Mouse (Mus musculus) lung, adult 18-20 months (tissue): ENCODE measurements around the gene Jag2.
A peak's percentile ranks its signal among the peaks of the same experiment; 100 is the strongest.

Experiments used
- DNase-seq, 2 experiments: peaks; one replicate each; pipeline ENCODE4 v3.0.0; 2022; ENCODE audit warnings: mixed read lengths in 2 of 2

Jag2 gene

GRCm38 (mm10) chr12:112941156-112941775 lies 11.7 kb upstream of the Jag2 start:
- peak in 1 of 2 experiments; percentile 31 for DNase-seq

DNA sequence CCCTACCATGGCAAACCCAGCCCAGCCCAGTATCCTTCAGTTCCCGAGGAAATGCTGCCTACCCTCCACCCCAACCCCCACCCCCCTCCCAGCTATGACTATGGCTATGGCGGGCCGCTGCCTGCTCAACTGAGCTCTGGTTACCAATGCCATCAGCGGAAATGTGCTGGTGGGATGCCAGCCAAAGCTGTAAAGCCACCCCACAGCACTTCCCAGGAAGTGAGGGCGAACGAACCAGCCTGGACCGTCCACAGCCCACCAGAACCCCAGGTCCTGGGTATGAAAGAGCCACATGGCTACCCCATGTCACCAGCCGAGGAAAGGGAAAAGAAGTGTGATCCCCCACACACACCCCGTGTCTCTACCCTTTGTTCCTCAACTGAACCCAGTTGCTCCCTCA lies 11.1 kb upstream of the Jag2 start:
- no peak for DNase-seq

GRCm38 (mm10) chr12:112940238-112940637 lies 10.7 kb upstream of the Jag2 start:
- DNase-seq = peak; percentile 37 to 59

- no peak for DNase-seq
Observed at GRCm38 (mm10) chr12:112938873-112939565, 9.4 kb upstream of the Jag2 start.

DNA sequence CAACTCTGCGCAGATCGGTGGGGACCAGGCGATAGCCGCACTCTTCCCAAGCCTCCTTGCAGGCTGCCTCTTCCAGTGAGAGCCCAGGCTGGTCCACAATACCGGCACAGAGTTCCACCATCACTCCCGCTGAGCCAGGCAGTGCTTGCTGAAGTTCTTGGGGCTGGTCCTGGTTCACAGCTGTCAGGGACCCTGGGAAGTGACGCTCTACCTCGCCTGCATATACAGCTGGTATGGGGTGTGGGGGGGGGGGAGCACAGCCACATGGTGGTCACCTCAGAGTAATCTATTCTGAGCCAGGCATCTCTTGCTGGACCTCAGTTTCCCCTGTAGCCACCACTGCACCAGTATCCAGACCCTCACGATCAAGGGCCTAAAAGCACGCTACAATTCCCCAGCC lies 8.8 kb upstream of the Jag2 start:
- no peak for DNase-seq

DNA sequence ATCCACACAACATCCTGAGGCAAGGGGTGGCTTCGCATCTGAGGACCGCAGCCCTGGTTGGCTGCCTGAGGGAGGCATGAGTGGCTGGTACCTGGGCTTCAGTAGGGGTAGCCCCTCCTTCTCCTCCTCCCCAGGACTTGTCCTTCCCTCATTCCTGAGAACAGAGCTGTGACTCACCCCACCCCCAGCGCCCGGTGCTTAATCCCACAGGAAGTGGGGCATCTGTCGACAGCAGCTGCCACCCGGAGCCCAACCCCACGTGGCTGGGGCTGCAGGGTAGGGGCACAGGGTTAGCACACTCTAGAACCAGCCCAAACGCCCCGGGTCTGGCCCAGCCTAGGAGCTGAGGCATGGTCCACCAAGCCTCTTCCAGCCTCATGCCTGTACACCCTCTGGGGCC lies 8.3 kb upstream of the Jag2 start:
- DNase-seq = peak in 1 of 2 experiments; percentile 51

- no peak for DNase-seq
Observed at GRCm38 (mm10) chr12:112932647-112933046, 3.1 kb upstream of the Jag2 start.

DNA sequence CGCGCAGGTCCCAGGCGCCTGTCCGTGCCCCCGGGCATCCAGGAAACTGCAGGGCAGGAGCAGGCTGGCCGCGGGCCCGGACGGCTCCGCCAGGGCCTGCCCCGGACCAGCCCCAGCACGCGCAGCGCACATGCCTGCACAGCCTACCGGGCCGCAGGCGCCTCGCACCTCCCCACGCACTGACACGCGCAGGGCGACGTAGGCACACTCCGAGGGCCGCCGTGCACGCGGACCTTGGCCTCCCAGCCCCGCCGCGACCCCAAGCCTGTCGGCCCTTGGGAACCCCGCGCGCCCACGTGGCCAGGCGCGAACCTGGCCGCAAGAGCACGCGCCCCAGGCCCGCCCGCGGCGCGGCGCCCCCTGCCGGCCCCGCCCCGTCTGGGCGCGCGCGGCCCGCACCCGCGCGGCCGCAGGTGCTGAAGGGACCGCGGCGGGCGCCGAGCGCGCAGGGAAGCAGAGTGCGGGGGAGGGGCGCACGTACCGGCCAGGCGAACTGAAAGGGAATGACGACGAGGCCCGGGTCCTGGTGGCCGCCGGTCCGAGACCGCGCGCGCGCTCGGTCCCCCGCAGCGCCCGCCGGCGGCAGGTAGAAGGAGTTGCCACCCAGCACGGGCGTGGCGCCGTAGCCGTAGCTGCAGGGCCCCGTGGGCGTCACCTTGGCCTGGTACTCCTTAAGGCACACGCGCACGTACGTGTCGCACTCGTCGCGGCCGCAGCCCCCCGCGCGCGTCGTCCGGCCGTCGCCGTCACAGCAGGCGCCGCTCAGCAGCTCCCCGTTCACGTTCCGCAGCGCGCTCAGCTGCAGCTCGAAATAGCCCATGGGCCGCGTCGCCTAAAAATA lies 955 bp downstream of the Jag2 start:
- DNase-seq = peak; percentile 36 to 39

- DNase-seq = no peak
Observed at GRCm38 (mm10) chr12:112927265-112927664, 2.3 kb downstream of the Jag2 start.

GRCm38 (mm10) chr12:112925950-112926349 lies 3.6 kb downstream of the Jag2 start:
- no peak for DNase-seq

DNA sequence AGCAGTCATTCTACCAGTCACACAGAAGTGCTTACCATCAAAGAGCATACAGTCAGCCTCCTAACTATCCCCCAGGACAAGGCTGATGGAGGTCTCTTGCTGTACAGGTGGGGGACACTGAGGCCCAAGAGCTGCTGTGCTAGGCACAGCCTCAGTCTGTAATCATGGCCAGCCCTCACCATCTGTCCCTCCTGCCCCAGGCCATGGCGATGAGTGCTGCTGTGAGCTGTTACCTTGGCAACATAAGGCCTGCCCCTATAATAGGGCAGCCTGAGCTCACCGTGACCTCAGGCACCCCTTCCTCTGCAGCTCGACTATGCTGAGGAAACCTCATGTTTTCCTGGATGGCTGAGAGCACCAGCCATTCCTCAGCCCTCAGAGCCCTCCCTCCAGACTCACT lies 7.0 kb downstream of the Jag2 start:
- DNase-seq = no peak

DNA sequence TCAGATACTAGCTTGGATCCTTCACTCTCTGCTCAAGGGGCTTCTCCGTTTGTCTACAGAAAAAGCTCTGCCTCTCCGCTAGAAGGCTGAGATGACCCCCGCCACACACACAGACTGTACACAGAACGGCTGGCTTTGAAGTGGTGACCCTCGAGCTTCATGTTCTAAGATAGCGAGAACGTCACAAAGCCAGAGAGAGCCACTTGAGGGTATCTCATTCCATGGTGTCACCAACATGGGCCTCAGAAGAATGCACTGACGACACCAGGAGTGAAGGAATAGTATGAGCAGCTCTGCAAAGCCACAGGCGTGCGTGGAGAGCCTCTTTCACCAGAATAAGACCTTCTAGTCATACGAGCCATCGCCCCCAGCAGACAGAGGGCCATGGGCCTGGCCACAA lies 8.1 kb downstream of the Jag2 start:
- no peak for DNase-seq

DNA sequence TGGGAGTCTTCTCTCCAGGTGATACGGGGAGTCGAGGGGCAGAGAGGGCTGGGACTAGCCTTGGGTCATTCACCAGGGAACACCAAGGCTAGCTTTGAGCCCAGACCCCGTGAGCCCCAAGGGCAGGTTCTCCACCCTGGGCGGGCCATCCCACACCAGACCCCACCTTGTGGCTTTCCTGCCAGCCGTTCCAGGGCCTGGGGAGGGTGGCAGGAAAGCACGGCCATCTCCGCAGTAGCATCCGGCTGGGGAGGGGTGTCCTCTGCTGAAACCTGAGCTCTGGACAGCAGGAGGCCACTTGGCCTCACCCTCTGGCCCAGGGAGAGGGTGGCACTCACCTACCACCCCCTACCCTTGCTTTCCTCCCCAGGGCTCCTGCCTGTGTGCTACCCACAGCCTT lies 11.7 kb downstream of the Jag2 start:
- DNase-seq = no peak

DNA sequence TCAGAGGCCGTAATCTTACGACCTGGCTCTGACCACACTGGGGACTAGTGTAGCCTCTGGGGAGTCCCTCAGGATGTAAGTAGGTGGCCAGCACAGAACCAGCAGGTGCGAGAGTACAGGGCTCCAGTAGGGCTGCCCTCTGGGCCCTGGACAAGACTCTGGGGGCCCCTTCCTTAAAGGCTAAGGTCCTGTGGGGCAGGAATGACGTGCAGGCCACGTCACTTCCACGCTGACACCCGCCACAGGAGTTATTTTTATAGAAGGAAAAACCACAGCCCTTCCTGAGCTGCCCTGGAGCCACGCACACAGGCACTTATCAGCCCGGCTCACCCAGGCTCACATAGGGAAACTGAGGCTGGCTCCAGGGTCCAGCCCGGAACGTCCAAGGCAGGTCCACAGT lies 12.1 kb downstream of the Jag2 start:
- peak in 1 of 2 experiments; percentile 35 for DNase-seq

- DNase-seq = no peak
Observed at GRCm38 (mm10) chr12:112916698-112917400, 12.7 kb downstream of the Jag2 start.

GRCm38 (mm10) chr12:112915587-112915986 lies 14.0 kb downstream of the Jag2 start:
- no peak for DNase-seq

DNA sequence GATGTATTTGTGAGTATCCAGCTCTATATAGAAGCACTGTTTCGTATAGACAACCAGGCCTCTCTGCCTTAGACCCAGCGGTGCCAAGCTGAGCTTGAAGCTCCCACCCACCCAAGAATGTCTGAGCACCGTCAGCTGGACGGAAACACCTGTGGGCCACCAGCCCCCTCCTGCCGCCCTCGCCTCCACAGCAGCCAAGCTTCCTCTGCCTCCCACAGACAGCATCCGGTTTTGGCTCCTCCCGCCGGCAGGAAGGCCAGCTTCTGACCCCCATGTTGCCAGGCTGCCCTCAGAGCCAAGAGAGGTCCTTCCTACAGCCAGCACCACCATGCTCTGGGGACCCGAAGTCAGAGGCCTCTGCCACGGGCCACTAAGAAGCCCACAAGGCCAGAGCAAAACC lies 15.0 kb downstream of the Jag2 start:
- DNase-seq = no peak

GRCm38 (mm10) chr12:112912951-112913745 lies 16.4 kb downstream of the Jag2 start:
- DNase-seq = no peak

DNA sequence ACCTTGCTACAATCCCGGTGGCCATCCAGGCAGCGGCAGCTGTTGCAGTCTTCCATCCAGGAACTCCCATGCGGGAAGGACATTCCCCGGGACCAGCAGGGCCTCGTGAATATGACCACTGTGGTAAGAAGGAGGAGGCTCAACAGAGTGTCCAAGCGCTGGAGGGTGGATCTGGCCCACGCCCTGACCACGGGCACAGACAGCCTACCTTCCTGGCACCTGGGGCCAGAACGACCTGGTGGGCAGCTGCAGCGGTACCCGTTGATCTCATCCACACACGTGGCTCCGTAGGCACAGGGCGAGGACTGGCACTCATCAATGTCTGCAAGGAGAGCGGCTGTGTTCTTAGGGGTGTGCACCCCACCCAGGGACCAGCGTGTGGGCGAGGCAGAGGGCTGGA lies 17.9 kb downstream of the Jag2 start:
- no peak for DNase-seq

DNA sequence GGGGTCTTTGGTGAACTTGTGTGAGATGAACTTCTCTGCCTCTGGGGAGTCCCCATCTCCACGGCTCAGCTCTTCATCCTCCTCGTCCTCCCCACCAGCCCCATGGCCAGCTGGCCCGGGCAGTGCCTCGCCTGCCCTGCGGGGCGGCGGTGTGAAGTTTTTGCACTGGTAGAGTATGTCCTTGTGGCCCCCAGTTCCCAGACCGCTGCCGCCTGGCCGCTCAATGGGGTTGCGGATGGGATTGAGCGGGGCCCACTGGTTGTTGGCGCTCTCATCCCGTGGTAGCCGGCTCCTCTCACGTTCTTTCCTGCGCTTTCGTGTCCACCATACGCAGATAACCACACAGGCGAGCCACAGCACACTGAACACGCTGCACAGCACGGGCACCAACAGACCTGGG lies 20.6 kb downstream of the Jag2 start:
- no peak for DNase-seq

GRCm38 (mm10) chr12:112905001-112905400 lies 24.6 kb downstream of the Jag2 start:
- DNase-seq = no peak

GRCm38 (mm10) chr12:112903941-112904340 lies 25.6 kb downstream of the Jag2 start:
- no peak for DNase-seq
